Mouse (Mus musculus) adrenal gland, postnatal 36 days (tissue): ENCODE measurements at regions not wholly inside any gene's neighbourhood (a gene's known extent, or its start where the extent isn't known, plus 50 kb on each side); places are given as distances from the start of the nearest gene placed in this dataset.

Experiments used
- DNase-seq, 2 experiments: peaks; one replicate each; pipeline ENCODE4 v3.0.0; 2021; ENCODE audit warnings: mixed read lengths in 1 of 2

DNA sequence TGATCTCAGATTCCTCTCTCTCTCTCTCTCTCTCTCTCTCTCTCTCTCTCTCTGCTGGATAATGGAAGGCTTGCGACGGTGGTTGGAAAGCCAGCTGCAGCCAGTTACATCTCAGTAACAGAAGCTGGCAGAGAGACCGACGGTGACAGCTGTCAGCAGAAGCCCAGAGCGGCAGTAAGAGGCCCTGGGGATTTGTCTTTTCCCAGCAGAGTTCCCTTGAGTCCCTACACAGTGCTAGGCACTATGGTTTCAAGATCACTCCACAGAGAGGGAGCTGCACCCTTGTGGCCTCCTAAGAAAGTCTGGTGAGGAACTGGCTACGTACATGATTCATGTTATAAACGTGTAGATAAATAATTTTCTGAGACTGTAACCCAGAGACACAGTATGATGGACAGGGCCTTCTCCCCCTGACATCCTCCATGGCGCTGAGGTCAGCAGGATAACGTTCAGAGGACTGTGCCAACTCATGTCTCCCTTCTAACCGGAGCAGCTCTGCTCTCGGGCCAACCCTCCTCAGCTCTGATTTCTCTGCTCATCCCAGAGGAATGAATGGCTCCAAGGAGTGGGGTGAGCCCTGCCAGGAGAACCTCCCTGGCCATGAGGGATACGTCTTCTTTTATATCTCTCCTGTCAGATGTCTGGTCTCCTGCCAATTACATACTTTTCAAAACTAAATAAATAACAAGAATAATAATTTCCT is 253.5 kb upstream of the Cadm1 start:
- DNase-seq: peak; percentile 4 to 14

DNA sequence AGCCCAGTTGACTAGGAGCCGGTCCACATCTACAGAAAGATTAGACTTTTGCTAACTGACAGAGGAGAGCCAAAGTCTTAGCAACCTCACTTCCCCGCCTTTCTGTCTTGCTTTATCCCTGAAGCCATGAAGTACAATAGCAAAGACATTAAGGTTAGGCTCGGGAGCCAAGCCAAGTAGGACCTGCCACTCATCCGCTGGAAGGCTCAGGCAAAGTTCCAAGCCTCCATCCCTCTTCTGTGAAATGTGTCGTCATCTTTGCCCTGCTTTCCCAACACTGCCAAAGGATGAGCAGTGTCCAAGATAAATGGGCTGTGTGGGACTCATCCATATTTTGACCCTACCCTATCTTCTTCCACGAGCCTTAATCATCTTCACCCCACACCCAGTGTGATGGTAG is 250.6 kb upstream of the Cadm1 start:
- DNase-seq: peak; percentile 38 to 58

DNA sequence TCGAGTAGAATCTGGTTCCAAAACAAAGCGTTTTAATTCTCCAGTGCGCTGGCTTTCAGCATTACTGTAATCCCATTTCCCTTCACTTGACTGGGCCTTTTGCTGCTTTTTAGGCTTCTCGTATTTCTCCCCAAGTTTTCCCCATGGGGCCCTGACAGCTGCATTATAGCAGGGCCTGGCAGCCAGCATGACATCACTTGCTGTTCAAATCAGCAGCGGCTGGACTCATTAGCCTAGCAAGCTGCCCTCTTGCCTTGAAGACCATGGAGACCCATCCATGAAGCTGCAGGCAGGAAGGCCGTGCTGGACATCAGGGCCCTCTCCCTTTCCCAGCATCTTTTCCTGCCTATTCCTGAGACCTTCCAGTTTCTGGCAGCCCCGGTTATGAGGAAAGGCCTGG is 249.8 kb upstream of the Cadm1 start:
- DNase-seq: no peak

DNA sequence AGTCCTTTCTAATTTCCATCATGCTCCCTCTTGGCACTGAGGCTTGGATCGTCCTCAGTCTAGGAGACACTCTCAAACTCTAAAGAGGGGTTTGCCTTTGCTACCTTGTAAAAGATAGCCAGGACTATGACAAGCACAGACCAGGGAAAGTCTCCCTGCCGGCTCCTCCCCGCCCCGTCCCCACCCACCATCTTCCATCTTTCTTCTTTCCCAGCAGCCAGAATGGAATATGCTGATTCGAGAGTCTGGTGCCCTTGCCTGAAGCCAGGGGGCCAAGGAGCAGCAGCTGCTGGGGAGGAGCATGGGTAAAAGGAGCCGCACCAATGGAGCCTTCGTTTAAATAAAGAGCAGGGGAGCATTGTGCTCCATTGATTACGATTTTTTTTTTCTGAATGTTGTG is 249.4 kb upstream of the Cadm1 start:
- DNase-seq: no peak

DNA sequence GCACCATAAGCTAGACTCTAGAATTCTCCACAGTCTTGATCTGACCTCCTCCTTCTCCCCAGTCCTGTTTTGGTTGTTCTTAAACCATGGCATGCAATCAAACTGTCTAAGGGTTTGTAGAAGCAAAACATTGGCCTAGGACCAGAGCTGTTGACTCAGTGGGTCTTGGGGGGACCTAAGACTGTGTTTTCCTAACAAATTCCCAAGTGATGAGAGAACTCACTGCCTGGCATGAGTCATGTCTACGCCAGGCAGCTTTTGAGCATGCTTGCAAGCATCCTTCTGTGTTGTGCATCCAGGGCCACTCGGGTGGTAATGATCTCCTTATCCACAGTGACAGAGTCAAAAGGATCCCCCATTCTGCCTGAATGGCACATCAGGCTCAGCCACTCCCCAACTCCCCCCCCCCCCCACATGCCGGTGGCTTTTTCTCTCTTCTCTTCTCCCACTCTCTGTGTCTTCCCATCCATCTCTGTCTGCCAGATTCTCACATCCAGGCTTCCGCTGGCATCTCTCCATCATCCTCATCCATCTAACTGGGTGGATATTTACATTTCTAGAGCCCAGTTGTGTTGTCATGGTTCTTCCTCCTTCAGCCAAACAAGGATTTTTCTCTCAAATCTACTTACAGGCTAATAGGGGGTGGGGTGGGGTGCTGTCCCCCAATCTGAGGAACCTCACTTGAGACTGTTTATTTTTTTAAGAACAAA is 246.1 kb upstream of the Cadm1 start:
- no peak for DNase-seq

DNA sequence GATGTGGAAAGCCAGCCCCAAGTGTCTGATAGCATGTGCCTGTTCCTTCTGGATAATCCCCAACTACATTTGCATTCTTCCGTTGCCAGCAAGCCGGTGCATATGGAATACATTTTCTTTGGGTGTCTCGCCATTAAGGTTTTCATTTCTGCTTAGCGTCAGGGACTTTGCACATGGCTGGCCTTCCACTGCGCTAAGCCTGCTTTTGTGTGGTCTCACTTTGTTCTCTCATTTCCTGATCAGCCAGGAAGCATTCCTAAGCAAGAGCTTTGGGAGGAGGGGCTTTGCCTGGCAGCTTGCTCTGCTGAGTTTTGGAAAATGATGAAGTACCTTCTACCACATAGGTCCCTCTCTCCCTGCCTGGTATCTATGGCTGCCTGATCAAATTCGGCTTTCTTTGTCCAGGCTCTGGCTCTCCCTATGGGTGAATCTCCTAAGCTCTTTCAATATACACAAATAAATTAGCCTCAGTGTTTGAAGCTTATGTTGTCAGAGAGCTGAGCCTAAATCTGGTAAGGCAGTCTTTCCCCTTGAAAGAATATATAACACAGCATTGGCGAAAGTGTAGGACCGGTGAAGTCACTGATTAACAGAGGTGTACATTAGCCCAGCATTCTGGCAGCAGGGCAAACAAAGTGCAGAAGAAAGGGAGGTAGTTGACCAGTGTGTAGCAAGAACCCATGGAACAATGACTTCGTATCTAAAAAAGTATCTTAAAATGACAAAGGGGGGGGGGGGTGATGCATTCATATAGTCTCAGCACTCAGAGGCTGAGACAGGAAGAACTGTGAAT is 242.8 kb upstream of the Cadm1 start:
- DNase-seq: no peak

DNA sequence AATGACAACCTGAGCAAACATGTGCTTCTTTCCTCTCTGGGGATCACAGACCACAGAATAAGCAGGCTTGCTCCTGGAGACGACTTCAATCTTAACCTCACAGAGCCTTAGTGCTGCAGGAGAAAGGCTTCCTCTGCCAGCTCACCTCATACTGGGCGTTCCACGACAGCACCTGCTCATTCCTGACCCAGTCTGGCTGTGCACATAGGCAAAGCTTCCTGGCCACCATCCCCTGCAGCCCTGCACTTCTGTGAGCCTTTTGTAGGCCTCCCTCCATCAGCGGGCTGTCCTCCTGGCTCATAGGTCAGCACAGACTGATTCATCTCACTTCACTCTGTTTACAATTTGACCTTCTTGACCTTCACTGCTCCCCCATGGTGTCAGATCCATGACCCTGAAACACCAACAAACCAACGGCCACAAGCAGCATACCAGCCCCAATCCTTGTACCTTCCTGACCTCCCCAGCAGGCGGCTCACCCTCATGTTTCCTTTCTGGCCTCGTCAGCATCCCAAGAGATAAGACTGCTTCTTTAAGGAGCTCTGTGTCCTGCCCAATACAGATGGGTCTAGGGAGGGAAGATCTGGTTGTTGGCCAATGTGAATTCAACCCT is 241.3 kb upstream of the Cadm1 start:
- no peak for DNase-seq

DNA sequence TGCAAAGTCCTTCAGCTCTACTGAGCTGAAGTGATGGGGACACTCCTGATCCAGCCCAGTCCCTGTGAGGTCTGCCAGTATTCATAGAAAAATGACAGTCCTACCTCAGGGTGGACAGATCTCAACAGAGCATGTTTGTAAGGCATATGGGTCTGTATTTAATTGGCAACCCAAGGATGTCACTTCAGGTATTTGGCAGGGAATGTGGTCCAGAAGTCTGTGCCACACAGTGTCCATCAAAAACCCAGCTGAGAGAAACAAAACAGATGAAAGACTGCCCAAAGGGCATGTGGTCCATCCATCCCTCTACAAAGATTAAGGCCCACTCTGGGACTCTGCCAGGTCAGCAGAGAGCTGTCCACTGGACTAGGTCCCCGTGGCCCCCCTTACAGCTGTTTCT is 229.3 kb upstream of the Cadm1 start:
- no peak for DNase-seq

DNA sequence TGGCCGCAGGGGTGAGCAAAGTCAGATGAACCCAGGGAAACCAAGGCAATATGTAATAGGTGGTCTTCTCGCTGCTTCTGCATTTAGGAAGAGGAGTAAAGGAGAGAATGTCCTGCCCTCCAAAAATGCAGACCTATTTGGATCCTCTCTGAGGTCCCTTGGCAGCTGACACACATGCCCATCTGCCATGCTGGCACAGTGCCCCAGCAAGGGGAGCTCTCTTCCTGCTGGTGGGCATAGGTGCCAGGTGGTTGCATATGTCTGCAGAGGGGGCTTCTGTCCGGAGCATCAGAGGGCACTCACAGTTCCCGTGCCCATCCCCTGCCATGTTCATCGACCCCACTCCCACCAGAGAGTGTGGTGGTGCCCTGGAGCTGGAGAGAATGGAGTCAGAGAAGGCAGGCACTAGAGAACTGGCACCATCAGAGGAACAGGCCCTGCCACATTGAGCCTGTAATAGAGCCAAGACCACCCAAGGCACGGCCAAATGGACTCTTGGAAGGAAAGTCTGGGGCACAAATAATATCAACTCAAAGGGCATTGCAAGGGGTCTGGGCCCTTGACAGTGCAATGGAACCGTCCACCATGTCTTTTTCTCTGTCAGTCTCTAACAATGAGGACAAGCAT is 222.7 kb upstream of the Cadm1 start:
- no peak for DNase-seq

DNA sequence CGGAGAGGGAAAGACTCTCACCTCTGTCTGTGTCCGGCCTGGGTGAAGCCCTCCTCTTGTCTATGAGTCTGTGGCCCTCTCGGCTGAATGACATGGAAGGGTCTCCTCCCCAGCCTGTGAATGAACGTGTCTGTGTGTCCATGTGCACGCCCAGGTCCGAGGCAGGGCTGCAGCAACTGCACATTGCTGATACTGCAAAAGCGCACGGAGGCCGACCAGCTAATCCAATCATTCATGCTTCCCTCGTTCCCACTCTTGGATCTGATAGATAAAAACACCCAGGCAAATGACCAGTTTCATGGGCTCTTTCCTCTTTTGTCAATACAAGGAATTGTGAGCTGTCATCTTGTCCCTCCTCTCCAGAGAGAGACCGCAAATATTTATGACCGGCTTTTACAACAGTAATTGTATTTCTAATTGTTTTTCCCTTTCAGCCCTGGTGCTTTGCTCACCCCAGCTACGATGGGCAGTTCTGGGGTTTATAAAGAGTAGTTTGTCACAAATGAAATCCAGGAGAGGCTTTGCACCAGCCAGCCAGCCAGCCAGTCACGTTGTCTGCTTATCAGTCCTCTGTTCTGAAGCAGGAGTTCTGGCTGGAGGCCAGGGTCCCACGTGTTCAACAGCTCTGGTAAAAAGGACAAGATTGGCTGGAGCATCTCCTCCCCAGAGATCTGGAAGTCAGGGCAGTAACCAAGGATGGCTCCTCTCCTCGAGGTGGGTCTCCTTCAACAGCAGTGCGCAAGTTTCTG is 222.0 kb upstream of the Cadm1 start:
- peak; percentile 68 to 75 for DNase-seq

DNA sequence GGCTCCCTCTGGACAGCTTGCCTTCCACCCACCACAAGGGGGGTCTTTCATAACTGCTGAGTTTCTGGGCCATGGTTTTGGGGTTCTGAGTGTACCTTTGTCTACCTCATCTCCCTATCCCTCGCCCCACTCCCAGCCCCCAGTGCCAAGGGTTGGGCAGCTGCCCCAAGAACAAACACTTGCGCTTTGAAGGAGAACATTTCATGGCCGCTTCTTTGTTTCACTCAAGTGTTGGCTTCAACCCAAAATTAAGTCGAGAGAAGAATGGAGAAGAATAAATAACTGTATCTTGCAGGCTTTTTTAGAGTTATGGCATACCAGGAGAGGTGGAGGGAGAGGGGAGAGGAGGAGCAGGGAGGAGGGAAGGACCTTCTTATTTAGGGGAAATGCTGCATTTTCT is 216.5 kb upstream of the Cadm1 start:
- DNase-seq: no peak

DNA sequence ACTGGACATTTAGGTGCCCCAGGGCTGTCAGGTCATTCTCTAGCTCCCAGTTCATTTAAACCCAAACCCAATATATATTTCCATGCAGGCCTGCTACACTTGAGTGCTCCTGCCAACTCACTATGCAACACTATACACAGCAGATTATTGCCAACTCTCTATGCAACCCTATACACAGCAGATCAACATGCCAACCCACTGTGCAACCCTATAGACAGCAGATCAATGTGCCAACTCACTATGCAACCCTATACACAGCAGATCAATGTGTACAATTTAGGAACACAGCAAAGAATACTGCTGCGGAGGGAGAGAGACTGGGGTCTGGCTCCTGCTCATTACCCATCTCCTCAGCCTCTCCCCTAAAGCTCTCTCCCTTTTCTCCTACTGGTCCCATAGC is 215.7 kb upstream of the Cadm1 start:
- DNase-seq: no peak

DNA sequence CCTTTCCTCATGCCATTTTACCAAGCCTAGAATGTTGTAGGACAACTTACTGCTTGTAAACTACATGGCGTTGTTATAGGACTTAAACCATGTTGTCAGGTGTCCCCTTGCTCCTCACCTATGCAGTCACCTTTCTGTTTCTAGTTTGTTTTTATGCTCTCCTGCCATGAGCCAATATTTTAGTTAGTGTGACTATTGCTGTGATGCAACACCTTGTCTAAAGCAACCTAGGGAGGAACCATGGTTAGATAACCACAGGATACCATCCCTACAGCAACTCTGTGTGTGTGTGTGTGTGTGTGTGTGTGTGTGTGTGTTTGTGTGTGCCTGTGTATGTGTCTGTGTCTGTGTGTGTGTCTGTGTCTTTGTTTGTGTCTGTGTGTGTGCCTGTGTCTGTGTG is 209.6 kb upstream of the Cadm1 start:
- no peak for DNase-seq

DNA sequence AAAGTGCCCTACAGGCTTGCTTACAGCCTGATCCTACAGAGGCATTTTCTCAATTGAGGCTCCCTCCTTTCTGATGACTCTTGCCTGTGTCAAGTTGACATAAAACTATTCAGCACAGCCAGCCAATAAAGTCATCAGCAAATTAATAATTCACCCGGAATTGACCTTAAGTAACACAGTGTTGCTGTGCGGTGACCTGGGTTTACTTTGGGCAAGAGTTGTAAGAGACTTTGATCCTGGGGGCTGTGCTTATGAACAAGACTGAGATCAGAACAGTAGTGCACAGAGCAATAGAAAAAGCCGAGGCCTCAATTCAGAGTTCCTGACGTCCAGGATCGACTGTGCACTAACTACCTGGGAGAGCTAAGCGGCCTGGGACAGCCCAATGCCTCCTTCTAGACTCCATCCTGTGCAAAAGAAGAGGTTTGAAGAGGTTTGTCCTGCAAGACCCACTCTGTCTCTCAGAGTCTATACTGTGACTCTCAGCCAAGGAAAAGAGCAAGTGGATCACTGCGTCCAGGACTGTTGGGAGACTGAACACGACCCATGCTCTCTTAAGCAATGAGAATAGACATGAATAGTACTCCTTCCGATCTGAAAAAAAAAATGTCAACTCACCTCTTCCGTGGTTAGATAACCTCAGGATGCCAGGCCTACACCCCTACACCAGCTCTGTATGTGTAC is 208.7 kb upstream of the Cadm1 start:
- no peak for DNase-seq

DNA sequence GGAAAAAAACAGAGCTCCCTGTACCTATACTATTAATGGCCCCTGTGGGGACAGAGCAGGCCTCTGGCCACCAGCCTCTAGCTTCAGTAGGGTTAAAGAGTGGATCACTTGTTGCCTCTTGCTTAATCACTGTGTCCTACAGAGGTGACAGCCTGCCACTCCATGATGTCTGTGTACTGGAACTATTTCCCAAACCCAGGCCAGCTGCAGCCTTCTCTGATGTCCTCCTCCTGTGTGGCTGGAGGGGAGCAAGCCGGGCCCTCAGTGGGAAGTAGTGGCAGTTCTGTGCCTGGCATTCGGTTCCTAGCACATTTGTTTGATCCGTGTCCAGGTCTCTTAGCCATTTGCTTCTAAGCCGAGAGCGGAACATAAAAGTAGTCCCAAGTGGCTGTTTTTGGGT is 207.7 kb upstream of the Cadm1 start:
- DNase-seq: peak in 1 of 2 experiments; percentile 19

DNA sequence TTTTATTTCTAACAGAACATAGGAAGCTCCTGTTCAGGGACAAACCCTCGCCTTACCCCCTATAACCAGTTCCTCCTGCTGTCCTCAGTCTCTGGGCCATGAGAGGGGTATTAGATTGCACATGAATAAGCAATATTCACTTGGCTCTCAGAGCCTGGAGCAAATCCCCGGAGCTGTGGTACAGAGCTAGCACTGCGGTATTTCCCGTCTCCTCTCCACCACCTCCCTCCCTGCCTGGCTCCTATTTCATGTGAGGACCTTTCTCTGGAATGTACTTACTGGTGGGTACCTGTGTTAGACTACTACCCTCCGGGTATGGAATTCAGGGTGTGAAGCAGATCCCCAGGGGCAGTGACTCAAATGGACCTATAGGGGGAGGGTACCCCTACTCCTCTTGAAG is 206.9 kb upstream of the Cadm1 start:
- no peak for DNase-seq

DNA sequence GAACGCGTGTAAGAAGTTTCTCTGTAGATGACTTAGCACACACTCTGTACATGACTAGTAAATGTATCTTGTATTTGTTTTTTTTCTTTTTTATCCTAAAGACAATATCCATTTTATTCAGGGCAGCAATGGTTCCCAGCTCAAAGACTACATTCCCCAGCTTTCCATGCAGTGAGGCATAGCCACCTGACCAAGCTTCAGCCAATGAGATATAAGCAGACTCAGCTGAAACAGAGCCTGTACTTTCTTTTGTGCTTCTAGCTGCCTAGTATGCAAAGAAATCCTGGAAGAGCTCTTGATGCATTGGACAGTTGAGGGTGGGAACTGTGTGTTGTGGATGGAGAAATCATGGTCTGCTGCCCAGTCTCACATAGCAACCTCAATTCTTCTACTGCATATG is 202.4 kb upstream of the Cadm1 start:
- no peak for DNase-seq

DNA sequence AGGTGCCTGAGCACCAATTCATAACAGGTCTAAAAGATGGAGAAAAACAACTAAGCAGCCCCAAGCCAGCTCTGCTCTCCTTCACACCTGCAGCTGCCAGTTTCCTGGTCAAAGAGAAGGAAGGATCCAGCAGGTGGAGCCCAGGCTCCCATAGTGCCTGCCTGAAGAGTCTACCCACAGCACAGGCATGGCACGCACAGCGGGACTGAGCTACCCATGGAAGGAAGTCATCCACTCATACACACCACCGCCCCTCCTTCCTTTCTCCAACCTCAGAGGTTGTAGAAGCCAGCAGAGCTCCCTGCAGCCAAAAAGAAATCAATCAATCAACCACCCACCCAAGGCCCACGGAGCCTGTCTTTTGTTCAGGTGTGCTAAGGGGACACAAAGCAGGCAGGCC is 197.0 kb upstream of the Cadm1 start:
- no peak for DNase-seq

DNA sequence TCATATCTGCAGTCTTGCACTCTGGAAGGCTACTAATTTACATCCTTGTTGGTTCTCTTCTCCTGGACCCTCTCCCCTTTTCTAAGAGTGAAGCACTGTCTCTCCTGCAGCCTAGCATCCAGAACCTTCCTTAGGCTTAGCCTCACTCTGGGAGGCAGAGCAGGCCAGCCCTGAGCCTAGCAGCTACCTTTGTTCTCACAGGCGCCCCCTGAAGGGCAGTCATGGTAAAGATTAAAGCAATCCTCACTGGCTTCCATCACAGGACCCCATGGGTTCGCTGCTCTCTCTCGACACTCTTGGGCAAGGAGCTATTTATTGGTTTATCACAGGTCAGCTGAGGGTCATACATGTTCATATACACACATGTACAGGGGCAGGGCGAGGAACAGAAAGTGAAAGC is 191.8 kb upstream of the Cadm1 start:
- DNase-seq: peak; percentile 15 to 48

DNA sequence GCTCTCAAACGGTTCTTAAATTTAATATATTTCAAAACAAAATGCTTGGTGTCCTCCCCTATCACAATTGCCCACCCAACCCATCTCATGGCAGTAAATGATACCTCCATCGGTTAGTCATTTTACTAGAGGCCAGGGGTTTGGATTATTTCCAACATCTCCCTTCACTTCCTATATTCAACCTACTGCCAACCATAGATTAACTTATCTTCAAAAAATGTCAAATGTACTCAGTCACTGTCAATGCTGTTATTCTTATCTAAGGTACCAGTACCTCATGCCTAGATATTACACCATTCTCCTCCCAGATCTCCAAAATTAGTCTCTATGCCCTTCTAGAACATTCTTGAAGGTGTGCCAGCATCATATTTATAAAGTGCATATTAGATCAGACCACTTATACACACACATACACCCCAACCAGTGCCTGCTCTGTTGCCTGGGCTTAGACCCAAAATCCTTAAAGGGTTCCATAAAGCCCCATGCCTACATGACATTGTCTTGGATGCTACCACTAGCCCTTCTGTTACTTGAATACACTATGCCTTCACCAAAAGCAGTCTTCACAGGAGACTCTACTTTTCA is 183.4 kb upstream of the Cadm1 start:
- no peak for DNase-seq

DNA sequence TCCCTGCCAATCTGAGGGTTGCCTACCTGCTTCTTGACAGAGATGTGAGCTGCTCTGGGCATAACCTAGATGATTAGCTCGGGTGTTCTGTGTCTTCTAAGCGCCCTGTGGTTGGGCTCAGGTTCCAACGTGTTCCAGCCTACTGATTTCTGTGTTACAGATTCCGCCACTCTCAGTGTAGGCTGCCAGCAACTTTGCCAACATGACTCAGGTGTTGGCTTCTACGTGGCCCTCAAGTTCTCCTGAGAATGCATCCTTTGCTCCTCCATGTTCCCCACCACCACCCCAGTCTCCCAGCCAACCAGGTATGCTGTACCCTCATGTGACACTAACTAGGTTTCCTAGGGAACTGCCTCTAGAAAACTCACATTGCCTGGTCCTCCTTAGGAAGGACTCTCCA is 179.7 kb upstream of the Cadm1 start:
- DNase-seq: no peak
